Mouse (Mus musculus) layer of hippocampus, adult 2 months (tissue): ENCODE data around the gene Fkbp5. TPM values are rescaled to one million over a fixed set of nuclear protein-coding genes. Genes with fewer than 3 reads are reported as not detected.
A peak's percentile ranks its signal among the peaks of the same experiment; 100 is the strongest.
"Not testable (repeated sequence)": the region's sequence is repeated elsewhere in the genome, so short reads cannot be mapped to it uniquely, and the experiment has no call there.

Experiments used
- DNase-seq, 2 experiments: peaks; one replicate each; pipeline ENCODE4 v3.0.0; 2022; ENCODE audit warnings: low spot score in 2 of 2
- H3K27ac ChIP-seq: fragments of 200-600 bp; 2 replicates; pipeline ENCODE4 v1.8.1; 2022
- H3K4me3 ChIP-seq: fragments of 200-600 bp; 2 replicates; pipeline ENCODE4 v1.8.1; 2022; ENCODE audit warnings: mild to moderate bottlenecking
- CTCF ChIP-seq: fragments of 200-600 bp; conservative IDR thresholded peaks from 2 replicates; pipeline ENCODE4 v1.8.1; 2022; ENCODE audit warnings: antibody characterized with exemption, mild to moderate bottlenecking, moderate library complexity
- microRNA-seq, 2 experiments: library from miRNA; unstranded; fragments of <30 nt; microRNA quantifications; one replicate each; pipeline ENCODE4 v1.2.0; 2021
- total RNA-seq, 2 experiments: library from RNA; stranded (reverse); gene quantifications; 2 replicates each; pipeline ENCODE4 v1.2.3; 2021

Fkbp5 gene
- total RNA-seq, 2 experiments from 2014 or later, result 80.8 to 90.5 TPM

- DNase-seq, result no peak
- Histone ChIP-seq H3K27ac (no peak overlapping the region), H3K4me3 (no peak overlapping the region)
- no peak for TF ChIP-seq CTCF
Observed at GRCm38 (mm10) chr17:28361921-28362652, 155.2 kb downstream of the Fkbp5 start.

GRCm38 (mm10) chr17:28360531-28361277 lies 156.6 kb downstream of the Fkbp5 start:
- no peak overlapping the region for H3K27ac ChIP-seq
- no peak for DNase-seq
- TF ChIP-seq CTCF, result no peak
- H3K4me3 ChIP-seq, result no peak overlapping the region

GRCm38 (mm10) chr17:28358576-28359261 lies 158.6 kb downstream of the Fkbp5 start:
- H3K4me3 ChIP-seq, DNase-seq, H3K27ac ChIP-seq: not testable (repeated sequence)

- Histone ChIP-seq H3K4me3 (no peak overlapping the region), H3K27ac (no peak overlapping the region)
- no peak for DNase-seq
- no peak for TF ChIP-seq CTCF
Observed at GRCm38 (mm10) chr17:28355871-28356270, 161.5 kb downstream of the Fkbp5 start.

- Histone ChIP-seq H3K4me3 (no peak overlapping the region), H3K27ac (no peak overlapping the region)
- DNase-seq, result no peak
- TF ChIP-seq CTCF, result no peak
Observed at GRCm38 (mm10) chr17:28352018-28352417, 165.3 kb downstream of the Fkbp5 start.

- H3K4me3 ChIP-seq, result peak overlapping the region; percentile 61
- peak overlapping the region; percentile 69; the same call in 1 of the 2 replicates for H3K27ac ChIP-seq
- no peak for TF ChIP-seq CTCF
- DNase-seq, result no peak
Observed at GRCm38 (mm10) chr17:28351353-28351890, 165.9 kb downstream of the Fkbp5 start.

GRCm38 (mm10) chr17:28350466-28351352 lies 166.6 kb downstream of the Fkbp5 start, which contains the start of gene Tead3:
Gene Tead3, minus strand, starts transcription at chr17:28350817.
- TF ChIP-seq CTCF, result no peak
- DNase-seq, result no peak
- H3K27ac ChIP-seq, result peak within 1 kb of the TSS; percentile 69
- peak within 1 kb of the TSS; percentile 61 for H3K4me3 ChIP-seq

- DNase-seq, result no peak
- Histone ChIP-seq H3K4me3 (peak overlapping the region; percentile 61), H3K27ac (peak overlapping the region; percentile 62; the same call in 1 of the 2 replicates)
- TF ChIP-seq CTCF, result no peak
Observed at GRCm38 (mm10) chr17:28349901-28350465, 167.3 kb downstream of the Fkbp5 start.

GRCm38 (mm10) chr17:28349264-28349880 lies 168.0 kb downstream of the Fkbp5 start:
- TF ChIP-seq CTCF, result no peak
- peak overlapping the region; percentile 61 for H3K4me3 ChIP-seq
- DNase-seq, result no peak
- H3K27ac ChIP-seq, result no peak overlapping the region; the same call in 1 of the 2 replicates

Small RNAs within 50 kb of the gene (microRNA-seq; reads per million reads assigned to microRNA genes)
- 0 reads per million in 2 experiments for gene Gm25195
- gene Mir6969, result 0 reads per million in 2 experiments

Other genes starting within 250 kb of the Fkbp5 start
- gene Fance, start 204.0 kb downstream of the Fkbp5 start, total RNA-seq, result 10 to 100 TPM; 30.3 to 34.9 TPM
- gene Rpl10a, start 189.1 kb downstream of the Fkbp5 start, total RNA-seq, result 100 to 1,000 TPM; 345 to 350 TPM
- 1 to 10 TPM; 3.0 to 3.2 TPM for gene Tead3, start 166.7 kb downstream of the Fkbp5 start, total RNA-seq
- not detected for gene Tulp1, start 152.3 kb downstream of the Fkbp5 start, total RNA-seq
- not detected for gene Armc12, start 13.3 kb upstream of the Fkbp5 start, total RNA-seq
- not detected for gene Clpsl2, start 31.9 kb upstream of the Fkbp5 start, total RNA-seq
- not detected for gene Clps, start 43.2 kb upstream of the Fkbp5 start, total RNA-seq
- gene Lhfpl5, start 58.1 kb upstream of the Fkbp5 start, total RNA-seq, result 1 to 10 TPM; 3.7 to 5.4 TPM
- gene Srpk1, start 105.2 kb upstream of the Fkbp5 start, total RNA-seq, result 10 to 100 TPM; 79.5 to 87.7 TPM
- gene Slc26a8, start 172.7 kb upstream of the Fkbp5 start, total RNA-seq, result 1 to 10 TPM; 6.3 to 6.9 TPM
- 10 to 100 TPM; 70.6 to 82.7 TPM for gene Mapk14, start 173.8 kb upstream of the Fkbp5 start, total RNA-seq
- 1 to 10 TPM; 2.7 to 5.5 TPM for gene AC170998.1, start 208.6 kb upstream of the Fkbp5 start, total RNA-seq